Mouse (Mus musculus) CD4-positive, CD25-positive, alpha-beta regulatory T cell, adult 2 months (primary cell): ENCODE results near the gene Hist1h2bf.
"Not testable (repeated sequence)": the region's sequence is repeated elsewhere in the genome, so short reads cannot be mapped to it uniquely, and the experiment has no call there.

Experiments
- DNase-seq: peaks from one replicate; pipeline ENCODE4 v3.0.0-alpha.2; 2012; ENCODE audit warnings: low read depth, low spot score

The Hist1h2bf gene

DNA sequence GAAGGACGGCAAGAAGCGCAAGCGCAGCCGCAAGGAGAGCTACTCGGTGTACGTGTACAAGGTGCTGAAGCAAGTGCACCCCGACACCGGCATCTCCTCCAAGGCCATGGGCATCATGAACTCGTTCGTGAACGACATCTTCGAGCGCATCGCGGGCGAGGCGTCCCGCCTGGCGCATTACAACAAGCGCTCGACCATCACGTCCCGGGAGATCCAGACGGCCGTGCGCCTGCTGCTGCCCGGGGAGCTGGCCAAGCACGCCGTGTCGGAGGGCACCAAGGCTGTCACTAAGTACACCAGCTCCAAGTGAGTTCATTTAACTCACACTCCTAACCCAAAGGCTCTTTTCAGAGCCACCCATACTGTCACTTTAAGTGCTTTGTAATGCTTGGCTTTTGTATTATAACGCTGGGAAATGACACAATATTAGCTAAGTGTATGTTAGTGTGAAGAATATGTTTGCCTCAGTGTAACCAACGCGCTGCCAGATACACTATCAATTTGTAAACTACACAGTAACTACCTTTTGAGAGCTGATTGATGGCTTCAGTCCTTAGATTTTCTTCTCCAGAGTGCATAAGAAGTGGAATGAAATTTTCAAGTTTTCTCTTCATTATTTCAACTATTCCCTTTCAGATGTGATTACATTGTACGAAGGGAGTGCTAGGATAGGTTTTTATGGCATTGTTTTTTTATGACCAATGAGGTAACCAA is 2.3 kb downstream of the Hist1h2bf start:
- DNase-seq: not testable (repeated sequence)

DNA sequence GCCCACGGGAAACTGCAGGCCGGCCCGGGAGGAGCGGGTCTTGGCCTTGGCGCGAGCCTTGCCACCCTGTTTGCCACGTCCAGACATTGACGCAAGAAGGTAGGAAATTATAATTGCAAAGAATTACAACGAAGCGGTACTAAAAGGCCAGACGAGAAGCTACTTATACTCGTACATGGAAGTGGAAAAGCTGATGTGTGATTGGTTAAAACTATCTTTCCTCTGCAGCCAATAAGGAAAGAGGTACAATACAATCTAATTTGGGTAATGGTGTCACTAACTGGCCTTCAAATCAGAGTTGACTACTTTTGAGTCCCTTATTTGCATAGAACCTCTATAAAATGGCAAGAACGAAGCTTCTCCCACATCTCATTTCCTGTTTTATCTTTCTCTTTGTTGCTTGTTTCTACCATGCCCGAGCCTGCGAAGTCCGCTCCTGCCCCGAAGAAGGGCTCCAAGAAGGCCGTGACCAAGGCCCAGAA is 2.9 kb downstream of the Hist1h2bf start, which contains the start of the genes Hist1h2ae and Hist1h2bg:
TSS of gene Hist1h2ae (minus strand) at position 199 of the 482 bp plus-strand sequence.
TSS of gene Hist1h2bg (plus strand) at position 375 of the 482 bp plus-strand sequence.
- DNase-seq: peak; percentile 89

GRCm38 (mm10) chr13:23570261-23571021 is 3.6 kb downstream of the Hist1h2bf start:
- DNase-seq: not testable (repeated sequence)

DNA sequence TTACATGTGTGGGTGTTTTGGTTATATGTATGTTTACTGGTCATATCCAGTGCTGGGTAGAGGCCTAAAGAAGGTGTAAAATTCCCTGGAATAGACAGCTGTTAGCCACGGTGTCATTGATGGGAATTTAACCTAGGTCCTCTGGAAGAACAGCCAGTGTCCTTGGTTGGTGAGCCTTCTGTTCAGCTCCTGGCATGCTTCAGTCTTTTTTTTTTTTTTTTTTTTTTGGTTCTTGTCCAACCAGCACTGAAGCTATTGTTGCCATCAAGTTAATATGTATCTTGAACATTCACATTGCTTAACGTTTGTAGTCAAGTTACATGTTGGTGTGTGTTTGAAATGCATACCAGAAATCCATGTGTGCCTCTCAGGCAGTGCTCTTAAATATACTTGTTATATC is 9.5 kb downstream of the Hist1h2bf start:
- no peak for DNase-seq

DNA sequence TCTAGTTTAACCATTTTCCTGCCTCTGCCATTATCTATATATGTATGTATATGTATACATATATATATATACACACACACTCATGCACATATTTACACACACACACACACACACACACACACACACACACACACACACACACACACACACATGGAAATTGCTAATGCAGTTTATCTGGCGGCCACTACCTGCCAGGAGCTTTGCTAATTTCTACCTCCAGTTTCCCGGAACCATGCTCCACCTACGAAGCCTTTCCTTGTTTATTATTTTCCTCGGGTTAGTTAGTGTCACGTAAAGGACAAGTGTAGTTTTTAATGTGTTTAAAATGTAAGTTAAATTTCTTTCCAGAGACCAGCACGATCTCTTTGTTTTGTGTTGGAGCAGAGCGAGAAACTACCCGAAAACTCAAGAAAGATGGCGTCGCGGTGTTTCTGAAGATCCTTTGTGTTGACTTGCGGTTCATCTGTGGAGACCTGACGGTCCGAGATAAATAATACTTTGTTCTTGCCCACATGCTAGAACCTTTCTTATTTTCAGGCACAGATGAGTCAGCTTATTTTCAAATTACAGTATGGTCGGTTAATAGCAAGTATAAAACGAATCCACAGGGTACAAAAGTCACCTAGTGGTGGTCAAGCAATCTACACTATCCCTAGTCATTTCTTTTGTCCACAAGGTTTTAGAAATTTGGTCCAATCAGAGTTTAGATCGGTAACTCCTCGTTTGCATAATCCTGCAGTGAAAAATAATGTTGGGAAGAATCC is 11.1 kb downstream of the Hist1h2bf start:
- peak; percentile 67 for DNase-seq

- peak; percentile 96 for DNase-seq
These were observed 11.9 kb downstream of the Hist1h2bf start, which contains the start of gene Hist1h3e for GRCm38 (mm10) chr13:23561883-23562659. Gene Hist1h3e, minus strand, starts transcription at chr13:23562369.

DNA sequence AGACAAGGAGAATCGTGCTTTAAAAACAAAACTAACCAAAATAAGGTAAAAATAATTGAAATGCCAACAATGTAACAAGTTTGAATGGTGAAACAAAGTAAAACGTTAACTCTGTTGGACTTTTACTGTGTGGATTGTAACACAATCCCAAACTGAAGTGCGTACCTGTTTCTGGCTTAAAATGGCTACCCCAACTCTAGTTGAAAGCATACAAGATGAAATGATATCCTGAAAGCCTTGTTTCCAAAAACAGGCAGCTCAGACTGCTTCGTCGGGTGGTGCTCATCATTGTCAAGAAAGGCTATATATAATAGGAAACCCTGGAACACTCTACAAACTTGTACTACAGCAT is 12.5 kb downstream of the Hist1h2bf start:
- not testable (repeated sequence) for DNase-seq

- DNase-seq: not testable (repeated sequence)
These were observed 13.3 kb downstream of the Hist1h2bf start for GRCm38 (mm10) chr13:23560699-23561098.

DNA sequence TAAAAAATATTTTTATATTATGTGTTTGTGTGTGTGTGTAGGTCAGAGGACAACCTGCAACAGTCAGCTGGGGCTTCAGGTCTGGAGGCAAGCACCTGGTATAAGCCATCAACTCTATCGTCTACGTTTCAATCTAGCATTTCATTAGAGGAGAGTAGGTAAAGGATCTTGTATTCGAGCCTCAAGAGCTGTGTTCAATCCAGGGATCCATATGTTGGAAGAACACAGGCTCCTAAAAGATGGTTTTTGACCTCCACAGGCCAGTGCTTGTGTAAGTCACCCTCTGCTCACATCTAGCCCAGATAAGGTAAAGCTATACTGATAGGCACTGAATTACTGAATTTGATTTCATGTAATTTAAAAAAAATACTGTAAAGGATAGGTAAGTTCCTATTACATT is 17.1 kb downstream of the Hist1h2bf start:
- no peak for DNase-seq

DNA sequence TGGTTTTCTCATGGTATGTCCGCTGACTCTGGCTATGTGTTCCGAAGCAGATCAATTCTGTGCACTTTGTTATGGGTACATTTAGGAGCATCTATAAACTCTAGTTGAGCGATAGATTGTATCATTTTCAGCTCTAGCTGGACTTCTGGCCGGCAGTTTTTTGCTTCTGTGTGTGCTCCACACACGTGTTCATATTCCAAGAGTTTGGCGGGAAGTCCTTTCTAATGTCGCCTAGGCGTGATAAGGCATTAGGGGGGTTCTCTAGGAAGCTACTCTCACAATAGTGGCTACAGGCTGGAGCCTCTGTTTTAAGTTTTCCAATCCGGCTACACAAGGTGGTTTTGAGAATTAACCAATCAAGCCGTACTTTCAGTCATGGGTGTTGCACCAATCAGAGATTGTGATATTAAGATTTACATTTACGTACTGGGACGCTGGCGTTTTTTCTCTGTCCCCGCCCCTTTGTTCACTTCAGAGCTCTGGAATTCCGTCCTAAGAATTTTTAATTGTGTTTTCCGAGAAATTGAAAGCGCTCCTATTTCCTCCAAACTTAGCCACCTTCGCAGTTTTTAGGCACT is 18.1 kb downstream of the Hist1h2bf start:
- peak; percentile 87 for DNase-seq

GRCm38 (mm10) chr13:23554925-23555838 is 18.8 kb downstream of the Hist1h2bf start:
- peak; percentile 82 for DNase-seq

DNA sequence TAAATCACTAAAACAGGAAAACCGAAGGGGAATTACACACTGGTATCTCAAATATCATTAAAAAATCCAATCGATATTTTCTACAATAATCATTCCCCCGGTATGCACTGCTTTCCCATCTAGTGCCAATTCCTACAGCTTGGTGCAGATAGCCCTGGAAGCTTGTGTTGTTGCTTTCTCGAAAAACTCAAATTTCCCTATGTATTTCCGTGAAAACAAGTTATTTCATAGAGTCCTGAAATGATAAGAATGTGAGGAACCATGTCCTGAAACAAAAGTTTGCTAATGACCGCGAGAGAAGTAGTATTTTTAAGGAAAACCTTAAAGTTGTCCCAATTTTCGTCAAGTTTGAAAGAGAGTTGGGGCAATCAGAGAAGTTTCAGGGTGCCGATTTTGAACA is 19.6 kb downstream of the Hist1h2bf start:
- DNase-seq: no peak

- no peak for DNase-seq
These were observed 21.0 kb downstream of the Hist1h2bf start, which contains the start of gene Hist1h1d for GRCm38 (mm10) chr13:23552962-23553361. Gene Hist1h1d, plus strand, starts transcription at chr13:23553262.

- no peak for DNase-seq
These were observed 21.8 kb downstream of the Hist1h2bf start for GRCm38 (mm10) chr13:23551931-23552914.

GRCm38 (mm10) chr13:23551146-23551834 is 22.7 kb downstream of the Hist1h2bf start, which contains the start of gene Hist1h4f:
Gene Hist1h4f, minus strand, starts transcription at chr13:23551648.
- DNase-seq: peak; percentile 87

- peak; percentile 11 for DNase-seq
These were observed 23.2 kb downstream of the Hist1h2bf start for GRCm38 (mm10) chr13:23550761-23551145.

DNA sequence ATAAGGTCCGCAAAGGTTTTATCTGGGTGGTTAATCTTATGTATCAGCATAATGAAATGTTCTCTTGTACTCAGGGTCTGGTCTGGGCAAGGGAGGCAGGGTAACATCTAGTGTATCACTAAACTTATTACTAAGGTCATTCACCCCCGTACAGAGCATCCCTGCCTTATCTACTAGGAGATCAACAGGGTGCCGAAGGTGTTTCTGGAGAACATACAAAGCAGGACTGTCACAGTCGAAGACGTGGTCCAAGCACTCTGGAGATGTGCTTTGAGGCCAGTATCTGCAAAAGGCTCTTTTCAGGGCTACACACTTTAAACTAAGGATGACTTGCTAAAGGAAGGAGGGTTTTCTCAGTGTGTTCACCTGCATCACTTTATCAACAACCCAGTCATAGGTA is 27.3 kb downstream of the Hist1h2bf start:
- DNase-seq: no peak

- peak; percentile 41 for DNase-seq
These were observed 29.2 kb downstream of the Hist1h2bf start for GRCm38 (mm10) chr13:23544787-23545120.
